ENCODE assay signal across 1 mouse cellular context in genomic region chr10:128374393-128374792, GRCm38 (mm10).
TF ChIP-seq lines count a peak whose summit lies in the region.

No protein-coding gene starts in this region.

TF ChIP-seq in MEL, 35 proteins besides CTCF, POLR2A, EP300 and RAD21:
- TF ChIP-seq ZNF384 (IDR thresholded peaks at IDR 0.05; ENCODE audit: low read depth, low read length) (peak; percentile 80), USF1 (IDR thresholded peaks at IDR 0.05; ENCODE audit: low read depth, low read length) (no peak), SMC3 (IDR thresholded peaks at IDR 0.05; ENCODE audit: low read depth, low read length) (peak; percentile 47; the same call in 1 of the 2 replicates), ZC3H11A (IDR thresholded peaks at IDR 0.05; ENCODE audit: low read depth, low read length) (peak; percentile 24; the same call in 1 of the 2 replicates), TCF12 (IDR thresholded peaks at IDR 0.05; ENCODE audit: low read depth, low read length) (no peak), MAZ (IDR thresholded peaks at IDR 0.05; ENCODE audit: low read depth, low read length) (0 out of 2 replicates have a peak, but pooled peaks have one; percentile 43)
